Mouse (Mus musculus) lung, adult 18-20 months (tissue): ENCODE measurements around the gene Gigyf1.

ENCODE experiments used
- DNase-seq, 2 experiments: peaks; one replicate each; pipeline ENCODE4 v3.0.0; 2022; ENCODE audit warnings: mixed read lengths in 2 of 2

Gene Gigyf1

GRCm38 (mm10) chr5:137535318-137535717 is 17.0 kb downstream of the Gigyf1 start:
- DNase-seq = no peak

- no peak for DNase-seq
These were observed 19.1 kb downstream of the Gigyf1 start for GRCm38 (mm10) chr5:137537461-137537860.

GRCm38 (mm10) chr5:137539291-137539801 is 21.0 kb downstream of the Gigyf1 start:
- DNase-seq = no peak

GRCm38 (mm10) chr5:137540991-137541390 is 22.6 kb downstream of the Gigyf1 start:
- no peak for DNase-seq

GRCm38 (mm10) chr5:137541768-137542540 is 23.6 kb downstream of the Gigyf1 start:
- peak in 1 of 2 experiments; percentile 21 for DNase-seq

GRCm38 (mm10) chr5:137544926-137545325 is 26.6 kb downstream of the Gigyf1 start:
- no peak for DNase-seq

GRCm38 (mm10) chr5:137545596-137545995 is 27.2 kb downstream of the Gigyf1 start:
- DNase-seq = no peak

- no peak for DNase-seq
These were observed 31.5 kb downstream of the Gigyf1 start for GRCm38 (mm10) chr5:137549840-137550239.

GRCm38 (mm10) chr5:137551119-137551518 is 32.8 kb downstream of the Gigyf1 start:
- no peak for DNase-seq

- no peak for DNase-seq
These were observed 34.7 kb downstream of the Gigyf1 start for GRCm38 (mm10) chr5:137553000-137553399.

GRCm38 (mm10) chr5:137553411-137553837 is 35.1 kb downstream of the Gigyf1 start, which contains the start of gene Actl6b:
Gene Actl6b, plus strand, starts transcription at chr5:137553517.
- DNase-seq = peak; percentile 18 to 37

GRCm38 (mm10) chr5:137553898-137554297 is 35.5 kb downstream of the Gigyf1 start:
- DNase-seq = no peak

- no peak for DNase-seq
These were observed 43.2 kb downstream of the Gigyf1 start for GRCm38 (mm10) chr5:137561556-137561955.

GRCm38 (mm10) chr5:137562965-137563364 is 44.6 kb downstream of the Gigyf1 start:
- no peak for DNase-seq

- DNase-seq = no peak
These were observed 47.4 kb downstream of the Gigyf1 start for GRCm38 (mm10) chr5:137565744-137566143.

- no peak for DNase-seq
These were observed 48.1 kb downstream of the Gigyf1 start for GRCm38 (mm10) chr5:137566416-137566815.

GRCm38 (mm10) chr5:137568223-137568798 is 50.0 kb downstream of the Gigyf1 start:
- no peak for DNase-seq

GRCm38 (mm10) chr5:137569031-137569430 is 50.7 kb downstream of the Gigyf1 start:
- DNase-seq = no peak

GRCm38 (mm10) chr5:137569665-137570064 is 51.3 kb downstream of the Gigyf1 start, which contains the start of gene Tfr2:
Gene Tfr2, plus strand, starts transcription at chr5:137569840.
- peak; percentile 64 to 69 for DNase-seq

GRCm38 (mm10) chr5:137570181-137570580 is 51.8 kb downstream of the Gigyf1 start:
- no peak for DNase-seq

GRCm38 (mm10) chr5:137570691-137571586 is 52.6 kb downstream of the Gigyf1 start:
- DNase-seq = no peak

- peak; percentile 39 to 47 for DNase-seq
These were observed 56.1 kb downstream of the Gigyf1 start for GRCm38 (mm10) chr5:137574470-137574901.
